Mouse (Mus musculus) neural tube, embryonic 14.5 days (tissue): ENCODE measurements at regions not wholly inside any gene's neighbourhood (a gene's known extent, or its start where the extent isn't known, plus 50 kb on each side); places are given as distances from the start of the nearest gene placed in this dataset.

Experiments used
- ATAC-seq: fragments of 200-750 bp; cut with Nextera tagmentation; 2 replicates; pipeline ENCODE4 v1.8.0; 2017; ENCODE audit warnings: low read depth, mild to moderate bottlenecking, moderate TSS enrichment, moderate library complexity
- H3K27ac ChIP-seq: fragments of 300-500 bp; sonication (generic); 2 replicates; pipeline ENCODE4 v1.5.1; 2014; ENCODE audit warnings: low read depth, mild to moderate bottlenecking, control low read depth, low read length, moderate library complexity, mixed read lengths
- H3K27me3 ChIP-seq: fragments of 300-500 bp; sonication (generic); 2 replicates; pipeline ENCODE4 v1.6.1; 2014; ENCODE audit warnings: low read length; ENCODE audit not compliant: control insufficient read depth, insufficient read depth
- H3K36me3 ChIP-seq: fragments of 300-500 bp; sonication (generic); 2 replicates; pipeline ENCODE4 v1.6.1; 2014; ENCODE audit warnings: low read length, mixed read lengths; ENCODE audit not compliant: control insufficient read depth, insufficient read depth
- H3K4me1 ChIP-seq: fragments of 300-500 bp; sonication (generic); 2 replicates; pipeline ENCODE4 v1.6.1; 2014; ENCODE audit warnings: low read length; ENCODE audit not compliant: control insufficient read depth, insufficient read depth
- H3K4me2 ChIP-seq: fragments of 300-500 bp; sonication (generic); 2 replicates; pipeline ENCODE4 v1.6.1; 2014; ENCODE audit warnings: mild to moderate bottlenecking, low read depth, low read length, control low read depth
- H3K4me3 ChIP-seq: fragments of 300-500 bp; sonication (generic); 2 replicates; pipeline ENCODE4 v1.5.1; 2014; ENCODE audit warnings: low read depth, low read length, control low read depth, mixed read lengths
- H3K9ac ChIP-seq: fragments of 300-500 bp; sonication (generic); replicated peaks from 2 replicates; pipeline ENCODE4 v1.6.1; 2014; ENCODE audit warnings: low read depth, mild to moderate bottlenecking, control low read depth, low read length, mixed read lengths
- H3K9me3 ChIP-seq: fragments of 300-500 bp; sonication (generic); 2 replicates; pipeline ENCODE4 v1.6.1; 2016; ENCODE audit warnings: low read length; ENCODE audit not compliant: control insufficient read depth
- WGBS: fragments of 180-500 bp; shearing (Covaris S2); extraction: QIAGEN DNeasy Blood & Tissue Kit; methylation state at CpG from one replicate; pipeline ENCODE4 v1.1.7; 2014; 5-methylcytosine and 5-hydroxymethylcytosine counted together

- no peaks in the 10 kb centered on the region for H3K27me3 ChIP-seq
- no peaks in the 10 kb centered on the region for H3K9me3 ChIP-seq
- no peak overlapping the region for H3K4me2 ChIP-seq
- no peaks in the 10 kb centered on the region for H3K4me1 ChIP-seq
- no peak overlapping the region for H3K27ac ChIP-seq
- 80% methylated on average over 2 of the region's 2 CpGs for WGBS
- H3K4me3 ChIP-seq, result no peak overlapping the region
- ATAC-seq, result no peak
- no peak overlapping the region for H3K9ac ChIP-seq
- H3K36me3 ChIP-seq, result no peaks in the 10 kb centered on the region
These were observed 86.5 kb upstream of the Fut8 start for GRCm38 (mm10) chr12:77151471-77151870.

- H3K4me1 ChIP-seq, result no peaks in the 10 kb centered on the region
- H3K27me3 ChIP-seq, result no peaks in the 10 kb centered on the region
- ATAC-seq, result no peak
These were observed 88.1 kb upstream of the Fut8 start for GRCm38 (mm10) chr12:77149835-77150234.

GRCm38 (mm10) chr12:77148146-77148545 lies 89.8 kb upstream of the Fut8 start:
- Histone ChIP-seq H3K4me3 (no peak overlapping the region), H3K9me3 (no peaks in the 10 kb centered on the region), H3K9ac (no peak overlapping the region), H3K4me2 (no peak overlapping the region), H3K36me3 (no peaks in the 10 kb centered on the region), H3K27me3 (no peaks in the 10 kb centered on the region), H3K4me1 (no peaks in the 10 kb centered on the region), H3K27ac (no peak overlapping the region)
- no peak for ATAC-seq
- 96% methylated on average over 2 of the region's 2 CpGs for WGBS

More at GRCm38 (mm10) chr12:77149835-77150234, 88.1 kb upstream of the Fut8 start:
- Histone ChIP-seq H3K27ac (no peak overlapping the region), H3K4me3 (no peak overlapping the region), H3K9me3 (no peaks in the 10 kb centered on the region), H3K36me3 (no peaks in the 10 kb centered on the region), H3K4me2 (no peak overlapping the region), H3K9ac (no peak overlapping the region)

DNA sequence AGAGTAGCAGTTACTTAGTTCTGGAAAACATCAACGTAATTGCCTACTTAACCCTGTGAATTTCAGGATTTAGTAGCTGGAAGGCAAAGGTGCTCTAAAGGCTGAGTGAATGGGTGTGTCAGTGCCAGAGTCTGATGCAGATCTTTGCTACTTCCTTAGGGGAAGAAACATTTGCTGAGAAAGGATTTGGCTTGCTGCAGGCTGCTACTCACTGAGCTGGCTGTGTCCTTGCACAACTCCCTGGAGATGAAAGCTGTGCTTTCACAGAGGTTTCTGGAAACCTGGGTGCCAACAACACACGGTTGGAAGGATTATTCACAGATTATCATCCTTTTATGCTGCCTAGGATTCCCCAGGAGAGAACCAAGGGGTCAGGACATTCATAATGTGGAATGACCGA lies 94.0 kb upstream of the Fut8 start:
- Histone ChIP-seq H3K36me3 (no peaks in the 10 kb centered on the region), H3K4me3 (no peak overlapping the region), H3K9ac (no peak overlapping the region), H3K4me1 (no peaks in the 10 kb centered on the region), H3K4me2 (no peak overlapping the region), H3K27me3 (no peaks in the 10 kb centered on the region), H3K27ac (no peak overlapping the region), H3K9me3 (no peaks in the 10 kb centered on the region)
- 73% methylated on average over 3 of the region's 3 CpGs for WGBS
- no peak for ATAC-seq

GRCm38 (mm10) chr12:77143521-77143920 lies 94.4 kb upstream of the Fut8 start:
- no peak overlapping the region for H3K27ac ChIP-seq
- no peak overlapping the region for H3K9ac ChIP-seq
- no peaks in the 10 kb centered on the region for H3K9me3 ChIP-seq
- no peaks in the 10 kb centered on the region for H3K36me3 ChIP-seq
- H3K4me2 ChIP-seq, result no peak overlapping the region
- no peak for ATAC-seq
- no peaks in the 10 kb centered on the region for H3K27me3 ChIP-seq
- 68% methylated on average over 6 of the region's 6 CpGs for WGBS
- H3K4me3 ChIP-seq, result no peak overlapping the region
- no peaks in the 10 kb centered on the region for H3K4me1 ChIP-seq

- H3K9me3 ChIP-seq, result no peaks in the 10 kb centered on the region
- no peaks in the 10 kb centered on the region for H3K27me3 ChIP-seq
- ATAC-seq, result no peak
- H3K36me3 ChIP-seq, result no peaks in the 10 kb centered on the region
- no peak overlapping the region for H3K4me2 ChIP-seq
- H3K9ac ChIP-seq, result no peak overlapping the region
- H3K27ac ChIP-seq, result no peak overlapping the region
- WGBS, result 89% methylated on average over 12 of the region's 12 CpGs
- H3K4me3 ChIP-seq, result no peak overlapping the region
- H3K4me1 ChIP-seq, result no peaks in the 10 kb centered on the region
These were observed 94.8 kb upstream of the Fut8 start for GRCm38 (mm10) chr12:77143105-77143504.

DNA sequence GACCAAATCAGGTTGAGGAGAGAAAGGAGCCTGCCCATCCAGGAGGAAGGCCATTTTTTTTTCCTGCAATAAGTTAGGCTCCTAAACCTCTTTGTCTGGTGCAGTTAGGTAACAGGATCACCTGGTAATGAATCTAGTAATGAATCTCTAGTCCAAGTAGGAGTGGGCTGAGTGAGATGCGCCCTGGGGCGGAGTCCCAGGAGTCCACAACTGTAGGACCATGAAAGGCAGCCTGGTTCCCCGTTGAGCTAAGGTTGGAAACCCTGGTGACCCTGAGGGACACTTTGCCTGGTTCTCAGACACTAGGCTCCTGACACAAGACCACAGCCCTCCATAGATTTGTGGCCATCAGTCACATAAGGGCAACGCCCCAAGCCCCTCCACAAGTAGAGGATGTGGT lies 95.7 kb upstream of the Fut8 start:
- Histone ChIP-seq H3K9me3 (no peaks in the 10 kb centered on the region), H3K4me1 (no peaks in the 10 kb centered on the region), H3K9ac (no peak overlapping the region), H3K4me3 (no peak overlapping the region), H3K4me2 (no peak overlapping the region), H3K27me3 (no peaks in the 10 kb centered on the region), H3K36me3 (no peaks in the 10 kb centered on the region), H3K27ac (no peak overlapping the region)
- WGBS, result 90% methylated on average over 4 of the region's 4 CpGs
- no peak for ATAC-seq

DNA sequence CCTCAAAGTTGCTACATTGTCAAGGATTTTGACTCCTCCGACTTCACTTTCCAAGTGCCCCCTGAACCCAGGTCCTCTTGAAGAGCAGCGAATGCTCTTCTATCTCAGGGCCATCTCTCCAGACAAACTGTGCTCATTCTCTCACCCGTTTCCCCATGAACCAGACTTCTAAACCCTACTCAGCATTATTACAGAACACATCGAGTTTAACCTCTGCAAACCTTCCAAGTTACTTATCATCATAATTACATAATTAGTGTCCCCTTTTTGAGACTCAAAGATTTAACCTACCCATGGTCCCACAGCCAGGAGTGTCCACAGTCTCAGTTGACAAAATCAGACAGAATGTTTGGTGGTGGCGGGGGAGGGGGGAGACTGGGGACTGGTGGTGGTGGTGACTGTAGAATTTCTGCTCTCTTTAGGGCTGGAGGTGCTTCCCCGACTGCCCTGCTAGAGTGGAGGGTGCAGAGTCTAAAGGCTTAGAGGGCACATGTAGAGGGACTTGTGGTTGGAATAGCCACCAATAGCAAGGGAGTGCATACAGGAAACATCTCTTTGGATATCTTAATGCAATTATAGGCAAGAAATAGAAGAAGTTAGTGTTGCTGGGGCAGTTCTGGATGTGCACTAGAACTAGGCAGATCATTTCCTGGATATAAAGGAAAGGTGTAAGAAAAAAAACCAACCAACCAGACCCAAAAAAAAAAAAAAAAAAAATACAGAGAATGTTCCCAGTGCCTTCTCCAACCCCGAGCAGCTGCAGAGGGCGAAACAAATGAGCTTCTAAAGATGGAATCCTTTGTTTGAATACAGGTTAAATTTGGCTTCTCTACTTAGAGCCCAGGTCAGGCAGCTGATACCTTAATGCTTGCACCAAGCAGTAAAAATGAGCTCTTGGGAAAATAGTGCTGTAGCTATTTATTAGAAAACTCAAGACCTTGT lies 96.4 kb upstream of the Fut8 start:
- Histone ChIP-seq H3K27me3 (no peaks in the 10 kb centered on the region), H3K4me1 (no peaks in the 10 kb centered on the region), H3K4me2 (no peak overlapping the region), H3K9ac (no peak overlapping the region), H3K27ac (no peak overlapping the region), H3K9me3 (no peaks in the 10 kb centered on the region), H3K36me3 (no peaks in the 10 kb centered on the region), H3K4me3 (no peak overlapping the region)
- 85% methylated on average over 8 of the region's 8 CpGs for WGBS
- ATAC-seq, result no peak

GRCm38 (mm10) chr12:77140656-77141055 lies 97.3 kb upstream of the Fut8 start:
- no peaks in the 10 kb centered on the region for H3K4me1 ChIP-seq
- no peak overlapping the region for H3K4me2 ChIP-seq
- no peak for ATAC-seq
- no peak overlapping the region for H3K27ac ChIP-seq
- H3K36me3 ChIP-seq, result no peaks in the 10 kb centered on the region
- H3K4me3 ChIP-seq, result no peak overlapping the region
- H3K27me3 ChIP-seq, result no peaks in the 10 kb centered on the region
- no peak overlapping the region for H3K9ac ChIP-seq
- WGBS, result 83% methylated on average over 6 of the region's 6 CpGs
- H3K9me3 ChIP-seq, result no peaks in the 10 kb centered on the region
